Mouse (Mus musculus): ENCODE measurements at regions not wholly inside any gene's neighbourhood (a gene's known extent, or its start where the extent isn't known, plus 50 kb on each side); places are given as distances from the start of the nearest gene placed in this dataset.

DNA sequence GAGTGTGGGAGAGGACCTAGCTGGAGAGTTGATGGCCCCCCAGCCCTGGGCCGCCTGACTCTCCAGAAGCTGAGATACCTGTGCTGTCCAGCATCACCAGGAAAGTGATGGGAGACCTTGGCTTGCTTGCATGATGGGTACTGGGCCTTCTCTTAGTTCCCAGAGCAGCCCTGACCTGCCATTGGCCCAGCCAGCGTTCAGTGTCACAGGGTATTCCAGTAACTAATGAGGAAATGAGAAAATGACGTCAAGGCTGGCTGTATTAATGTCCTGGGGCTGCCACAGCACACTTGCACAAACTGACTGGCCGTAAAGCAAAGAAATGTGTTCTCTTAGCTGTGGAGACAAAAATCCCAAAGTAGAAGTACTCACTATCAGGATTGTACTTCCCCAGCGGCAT, 307.5 kb downstream of the Tbc1d1 start:
- DNase-seq = no peak

DNA sequence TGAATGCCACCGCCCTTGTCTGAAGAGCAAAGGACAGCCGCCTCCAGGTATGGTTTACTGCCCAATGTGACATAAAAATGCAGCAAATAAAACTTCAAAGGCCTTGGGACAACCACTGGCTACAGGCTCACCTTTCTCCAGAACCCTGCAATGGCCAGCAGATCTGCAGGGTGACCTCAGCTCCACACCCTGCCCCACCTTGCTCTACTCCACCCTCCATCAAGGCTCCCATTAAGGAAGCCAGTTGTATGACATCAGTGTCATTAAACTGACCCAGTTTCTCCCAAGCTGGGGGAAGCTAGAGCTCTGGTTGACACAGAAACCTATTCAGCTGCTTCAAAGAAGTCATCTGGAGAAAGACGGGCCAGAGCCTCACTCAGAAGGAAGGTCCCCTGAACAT, 310.2 kb downstream of the Tbc1d1 start:
- DNase-seq = no peak

DNA sequence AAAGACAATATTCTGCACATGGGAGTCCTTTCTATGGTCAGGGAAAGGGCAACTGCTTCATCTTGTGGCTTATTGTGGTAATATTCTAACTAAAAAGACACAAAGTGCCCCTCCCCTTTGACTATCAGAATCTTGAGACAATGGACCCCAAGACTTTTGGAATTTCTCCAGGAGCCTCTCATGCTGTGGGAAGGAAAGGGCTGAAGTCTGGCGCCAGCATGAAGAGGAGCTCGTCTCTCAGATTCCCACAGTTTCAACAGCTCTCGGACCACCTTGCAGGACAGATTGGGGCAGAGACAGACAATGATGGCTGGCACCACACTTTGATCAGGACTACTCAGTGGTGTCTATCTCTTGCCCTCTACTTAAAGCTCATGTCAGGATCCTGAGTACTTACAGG, 311.8 kb downstream of the Tbc1d1 start:
- DNase-seq = no peak

DNA sequence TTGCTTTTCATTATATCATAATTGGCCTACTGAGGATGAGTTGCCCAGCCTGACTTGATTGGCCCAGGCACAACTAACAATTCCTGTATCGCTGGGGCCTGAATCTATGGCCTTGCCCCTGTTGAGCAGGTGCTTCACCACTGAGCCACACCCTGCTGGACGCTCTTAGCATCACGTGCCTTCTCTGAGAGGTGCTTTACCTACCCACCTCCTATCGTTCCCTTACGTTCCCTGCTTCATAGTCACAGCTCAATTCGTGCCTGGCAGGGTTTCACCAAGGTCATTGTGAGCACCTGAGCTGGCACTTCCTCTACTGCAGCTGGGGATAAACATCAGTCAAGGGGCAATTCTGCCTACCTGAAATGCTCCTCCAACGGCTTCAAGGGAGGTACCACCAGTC, 312.2 kb downstream of the Tbc1d1 start:
- DNase-seq = no peak

DNA sequence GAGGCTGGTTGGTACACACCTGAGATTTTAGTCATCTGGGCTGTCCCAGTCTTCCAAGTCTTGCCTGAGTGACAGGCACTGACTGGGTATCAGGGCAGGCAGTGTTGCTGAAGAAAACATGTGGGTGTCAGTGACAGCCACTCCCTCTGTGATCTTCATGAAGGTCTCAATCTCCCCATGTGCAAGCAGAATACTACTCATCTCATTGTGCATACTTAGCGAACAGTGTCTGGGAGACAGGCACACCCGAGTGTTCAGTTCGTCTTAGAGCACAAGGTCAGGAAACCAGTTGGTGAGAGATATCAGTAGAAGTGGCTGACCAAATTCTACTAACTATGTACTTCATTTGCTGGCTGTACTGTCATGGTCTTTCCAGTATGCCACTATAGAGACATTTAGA, 315.9 kb downstream of the Tbc1d1 start:
- no peak for DNase-seq

DNA sequence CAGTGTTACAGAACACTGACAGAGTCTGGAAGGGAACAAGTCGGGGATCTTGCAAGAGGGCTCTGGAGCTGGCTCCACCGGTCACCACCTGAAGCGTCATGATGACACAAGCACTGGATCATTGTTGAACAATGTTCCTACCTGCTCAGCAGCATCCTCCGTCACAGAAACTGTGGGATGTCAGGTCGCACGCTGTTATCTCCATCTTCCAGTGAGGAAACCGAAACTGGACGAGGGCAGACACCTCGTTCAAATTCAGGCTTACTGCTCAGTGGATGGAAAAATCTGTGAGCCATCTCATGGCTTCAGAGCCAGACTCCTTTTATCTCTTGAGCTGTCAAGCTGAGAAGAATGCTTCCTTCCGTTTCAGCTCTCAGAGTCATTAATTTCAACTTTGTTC, 316.3 kb downstream of the Tbc1d1 start:
- no peak for DNase-seq

DNA sequence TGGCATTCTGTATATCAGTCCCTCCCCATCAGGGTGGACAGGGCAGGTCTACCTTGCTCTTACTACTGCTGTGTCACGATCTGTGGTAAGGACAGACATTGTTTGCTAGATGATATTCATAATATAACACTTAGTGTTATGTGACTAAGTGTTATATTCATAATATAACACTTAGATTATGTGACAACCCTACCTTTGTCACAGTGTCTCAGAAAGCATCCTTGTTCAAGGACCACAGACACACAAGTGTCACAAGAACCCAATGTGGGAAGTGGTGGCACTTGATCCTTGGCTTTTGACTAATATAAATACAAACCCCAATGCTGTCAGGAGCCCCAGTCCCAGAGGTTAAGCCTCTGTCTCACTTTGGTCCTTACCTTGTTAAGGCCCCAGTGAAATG, 318.8 kb downstream of the Tbc1d1 start:
- no peak for DNase-seq

DNA sequence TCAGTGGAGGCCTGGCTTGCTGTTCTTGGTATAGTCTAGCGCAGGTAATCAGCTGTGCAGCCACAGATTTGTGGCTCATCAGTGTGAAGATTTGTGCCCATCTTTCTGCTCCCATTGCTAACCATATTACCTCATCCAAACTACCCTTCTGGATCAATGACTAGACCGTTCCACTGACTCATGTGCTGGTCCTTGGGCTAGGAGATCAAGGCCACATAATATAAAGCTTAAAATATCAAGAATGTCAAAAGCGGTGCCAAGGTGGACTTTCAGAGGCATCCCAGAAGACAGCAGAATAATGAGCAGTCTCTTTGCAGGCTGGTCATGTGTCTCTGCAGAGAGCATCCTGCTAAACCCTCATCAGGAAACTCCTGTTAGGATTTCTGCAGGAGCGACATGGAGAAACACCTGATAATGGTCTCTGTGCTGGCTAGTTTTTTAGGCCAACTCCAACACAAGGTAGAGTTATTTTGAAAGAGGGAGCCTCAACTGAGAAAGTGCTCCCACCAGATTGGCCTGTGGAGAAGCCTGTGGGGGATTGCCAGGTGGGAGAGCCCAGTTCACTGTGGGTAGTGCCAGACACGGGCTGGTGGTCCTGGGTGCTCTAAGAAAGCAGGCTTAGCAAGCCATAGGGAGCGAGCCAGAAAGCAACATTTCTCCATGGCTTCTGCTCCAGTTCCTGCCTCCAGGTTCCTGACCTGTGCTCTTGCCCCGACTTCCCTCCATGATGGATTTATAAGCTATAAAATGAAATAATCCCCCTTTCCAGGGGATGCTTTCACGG, 319.8 kb downstream of the Tbc1d1 start:
- DNase-seq = no peak

DNA sequence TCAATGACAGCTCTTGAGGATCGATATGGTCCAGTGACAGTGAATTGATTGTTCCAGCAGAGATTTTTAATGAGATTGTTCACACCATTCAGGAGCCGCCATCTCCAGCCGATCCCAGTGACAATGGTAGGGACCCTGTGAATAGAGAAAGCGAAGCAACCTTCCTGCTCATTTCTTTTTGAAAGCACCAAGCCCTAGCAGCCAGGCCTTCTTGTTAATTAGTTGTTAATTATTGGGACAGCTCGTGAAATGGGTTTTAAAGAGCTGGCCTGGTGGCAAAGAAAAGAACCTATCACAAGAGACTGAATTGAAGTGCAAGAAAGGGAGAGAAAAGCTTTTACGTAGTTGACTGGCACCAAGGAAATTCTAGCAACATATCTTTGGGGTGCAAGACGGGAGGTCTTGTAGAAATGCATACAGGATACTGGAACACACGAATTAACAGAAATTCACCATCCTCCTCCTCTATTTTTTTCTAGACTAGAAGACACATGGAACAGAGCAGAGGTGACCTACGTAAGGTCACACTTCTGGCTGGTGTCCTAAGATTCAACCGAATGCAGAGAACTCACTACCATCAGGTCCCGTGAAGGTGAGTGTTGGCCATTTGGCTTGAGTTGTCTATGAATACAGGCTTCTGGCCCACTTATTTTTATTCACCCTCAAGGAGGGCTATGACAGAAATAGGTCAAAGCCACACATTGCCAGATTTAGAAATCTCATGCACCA, 320.7 kb downstream of the Tbc1d1 start:
- DNase-seq = no peak

DNA sequence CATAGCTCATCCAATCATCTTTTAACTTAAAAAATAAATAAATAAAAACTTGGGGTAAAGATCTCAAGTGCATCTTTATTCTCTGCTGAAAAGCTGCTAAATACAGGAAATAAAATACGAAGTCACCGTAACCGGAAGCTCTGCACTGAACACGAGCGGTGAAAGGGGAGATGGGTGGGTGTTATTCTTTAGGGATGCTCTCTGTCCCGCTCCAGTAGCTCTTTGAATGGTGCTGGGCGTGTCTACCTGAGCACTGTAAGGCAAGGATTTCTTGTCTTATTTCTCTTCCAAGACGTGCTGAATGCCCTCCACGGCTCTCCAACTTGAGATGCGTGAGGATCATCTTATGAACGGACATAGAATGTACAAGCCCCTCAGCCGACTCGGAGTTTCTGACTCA, 322.0 kb downstream of the Tbc1d1 start:
- DNase-seq = no peak

DNA sequence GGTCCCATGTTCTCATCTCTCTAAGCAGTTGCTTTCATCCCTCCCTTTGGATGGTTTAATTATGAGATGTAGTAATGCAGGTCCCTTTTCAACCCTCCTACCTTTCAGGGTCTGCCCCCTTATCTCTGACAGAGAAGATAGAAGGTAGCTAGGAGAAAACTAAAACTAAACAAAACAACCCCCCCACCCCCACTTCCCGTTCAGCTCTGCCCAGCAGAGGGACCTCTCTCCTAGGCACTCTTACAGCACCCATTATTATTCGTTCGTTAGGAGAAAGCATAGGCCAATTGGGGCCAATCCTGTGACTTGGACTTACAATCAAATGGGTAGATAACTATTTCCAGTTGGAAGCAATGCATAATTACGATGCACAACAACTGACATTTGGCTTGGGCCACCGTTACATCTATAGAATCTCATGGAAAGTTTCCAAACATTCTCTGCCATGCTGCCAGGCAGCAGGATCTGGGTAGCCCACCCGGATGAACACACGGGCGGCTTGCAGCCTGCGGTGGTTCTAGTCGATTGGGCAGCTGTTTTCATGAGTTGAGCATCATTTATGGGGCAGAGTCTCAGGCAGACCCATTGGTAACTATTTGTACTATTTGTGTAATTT, 322.6 kb downstream of the Tbc1d1 start:
- DNase-seq = no peak

DNA sequence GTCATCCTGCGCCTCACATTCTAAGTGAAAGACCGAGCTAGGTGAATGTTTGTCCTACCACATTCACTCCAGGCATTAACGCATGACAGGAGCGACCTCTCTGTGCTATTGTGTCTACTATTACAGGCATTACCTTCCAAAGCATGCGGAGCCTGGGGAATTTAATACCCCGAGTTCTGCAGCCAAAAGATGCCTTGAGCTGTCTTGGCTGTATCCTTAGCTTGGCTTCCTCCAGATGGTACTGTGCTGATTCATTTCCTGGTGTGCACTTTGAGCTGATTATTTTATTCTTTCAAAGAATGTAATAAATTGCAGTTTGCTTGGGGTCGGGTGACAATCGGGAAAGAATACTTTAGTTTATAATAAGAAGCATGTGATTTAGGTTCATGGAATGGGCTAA, 323.2 kb downstream of the Tbc1d1 start:
- DNase-seq = no peak

DNA sequence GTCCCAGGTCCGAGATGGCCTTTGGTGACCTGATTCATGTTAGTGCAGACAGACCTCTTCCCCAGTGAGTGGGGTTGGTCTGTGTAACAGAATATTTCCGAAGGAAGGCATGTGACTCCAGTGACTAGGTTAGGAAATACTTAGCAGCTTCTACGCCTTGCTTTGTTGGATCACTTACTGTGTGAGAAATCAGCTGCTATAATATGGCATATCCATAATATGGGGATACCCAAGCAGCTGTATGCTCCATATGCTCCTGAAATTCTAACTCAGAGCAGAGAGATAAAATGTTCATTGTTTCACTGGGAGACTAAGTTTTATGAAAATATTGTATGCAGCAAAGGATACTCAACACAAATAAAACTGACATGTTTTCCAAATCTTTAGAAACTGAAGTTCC, 318.1 kb upstream of the Klf3 start:
- DNase-seq = no peak

DNA sequence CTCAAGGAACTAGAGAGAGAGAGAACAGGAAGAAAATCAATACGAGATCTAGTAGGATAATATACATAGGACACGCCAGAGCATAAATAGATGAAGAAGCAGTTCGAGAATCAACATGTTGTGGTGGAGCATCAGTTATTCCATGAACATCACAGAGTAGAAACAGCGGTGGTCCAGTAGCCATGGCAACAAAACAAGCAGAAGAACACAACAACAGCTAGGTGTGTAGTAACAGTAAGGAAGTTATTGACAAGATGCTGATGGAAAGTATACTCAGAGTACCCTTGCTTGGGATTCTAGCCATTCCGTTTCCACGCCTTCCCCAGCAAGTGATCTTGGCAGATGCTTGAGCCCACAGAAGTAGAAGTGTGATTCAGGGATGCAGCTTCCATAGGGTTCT, 317.3 kb upstream of the Klf3 start:
- no peak for DNase-seq

DNA sequence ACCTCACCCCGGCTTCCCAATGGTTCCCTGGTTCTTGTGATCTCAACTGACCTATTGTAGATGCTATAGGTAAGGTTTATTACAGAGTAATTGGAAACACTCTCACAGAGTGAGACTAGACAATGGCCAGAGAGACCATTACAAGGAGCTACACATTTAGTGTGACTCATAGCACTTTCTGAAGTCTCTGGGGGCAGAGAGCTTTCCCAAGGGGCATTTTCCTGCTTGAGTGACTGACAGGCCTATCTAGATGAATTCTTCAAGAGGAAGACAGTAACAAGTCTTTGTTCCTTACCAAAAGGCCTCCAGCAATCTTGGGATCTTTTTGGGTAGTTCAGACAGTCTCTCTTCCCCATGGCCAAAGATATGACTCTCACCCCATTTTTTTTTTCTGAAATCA, 316.4 kb upstream of the Klf3 start:
- no peak for DNase-seq

DNA sequence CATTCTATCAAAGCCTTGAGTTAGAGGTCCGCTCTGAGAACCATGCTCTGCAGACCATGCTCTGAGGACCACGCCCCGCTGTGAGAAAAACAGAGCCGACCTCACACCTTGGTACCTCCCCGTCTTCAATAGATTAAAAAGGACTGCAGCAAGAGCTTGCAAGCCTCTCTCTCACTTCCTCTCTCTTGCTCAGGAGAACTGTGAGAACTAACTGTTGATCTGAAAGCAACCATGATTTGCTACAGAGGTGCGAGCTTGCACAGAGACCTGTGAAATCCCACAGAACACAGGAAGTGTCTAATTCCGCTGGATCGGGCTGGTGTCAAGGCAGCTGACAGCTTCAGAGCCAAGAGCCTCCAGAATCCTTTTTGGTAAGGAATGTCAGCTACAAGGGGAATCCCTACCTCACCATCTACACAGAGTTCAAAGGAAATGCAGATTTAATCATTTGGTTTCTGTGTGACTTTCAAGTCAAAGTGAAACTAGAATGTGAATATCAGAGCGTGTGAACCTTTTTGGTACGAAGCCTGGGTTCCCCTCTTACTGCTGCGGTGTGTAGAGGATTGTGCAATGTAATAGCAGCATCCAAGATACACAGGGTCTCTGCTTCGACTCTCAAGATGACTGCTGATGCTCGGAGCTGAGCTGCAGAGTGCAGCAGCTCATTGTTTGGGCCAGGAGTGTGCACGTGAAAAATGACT, 315.3 kb upstream of the Klf3 start:
- no peak for DNase-seq

DNA sequence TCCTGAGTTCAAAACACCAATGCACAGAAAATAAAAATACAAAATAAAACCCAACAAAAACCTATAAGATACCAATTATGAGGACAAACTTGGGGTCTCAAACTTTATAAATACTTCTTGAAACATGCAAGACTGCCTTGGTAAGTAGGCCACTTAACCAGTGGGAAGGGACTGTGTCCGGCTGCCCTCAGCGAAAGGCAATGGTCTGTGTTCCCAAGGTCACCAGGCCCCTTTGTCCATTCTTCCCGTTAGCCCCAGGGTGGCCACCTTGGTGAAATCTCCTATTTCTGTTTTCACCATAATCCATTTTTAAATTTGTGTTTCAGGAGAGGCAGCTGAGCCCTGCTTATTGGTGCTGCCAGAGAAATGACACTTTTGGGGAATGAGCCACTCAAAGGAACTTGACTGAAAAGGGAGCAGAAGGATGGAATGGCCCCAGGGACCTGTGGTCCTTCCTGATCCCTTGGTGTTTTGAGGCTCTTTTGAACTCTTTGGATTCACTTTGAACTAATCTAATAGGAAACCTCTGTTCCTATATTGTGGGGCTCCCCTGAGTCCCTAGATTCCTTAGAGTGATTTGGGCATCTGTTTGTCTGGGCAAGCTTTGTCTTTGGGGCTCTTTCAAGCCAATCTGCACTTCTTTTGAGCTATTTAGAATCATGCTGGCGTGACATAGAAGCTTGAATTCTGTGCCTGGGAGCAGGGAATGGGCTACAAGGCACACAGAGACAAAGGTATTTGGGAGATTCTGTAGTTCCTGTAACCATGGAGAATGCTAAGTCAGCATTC, 313.3 kb upstream of the Klf3 start:
- no peak for DNase-seq

DNA sequence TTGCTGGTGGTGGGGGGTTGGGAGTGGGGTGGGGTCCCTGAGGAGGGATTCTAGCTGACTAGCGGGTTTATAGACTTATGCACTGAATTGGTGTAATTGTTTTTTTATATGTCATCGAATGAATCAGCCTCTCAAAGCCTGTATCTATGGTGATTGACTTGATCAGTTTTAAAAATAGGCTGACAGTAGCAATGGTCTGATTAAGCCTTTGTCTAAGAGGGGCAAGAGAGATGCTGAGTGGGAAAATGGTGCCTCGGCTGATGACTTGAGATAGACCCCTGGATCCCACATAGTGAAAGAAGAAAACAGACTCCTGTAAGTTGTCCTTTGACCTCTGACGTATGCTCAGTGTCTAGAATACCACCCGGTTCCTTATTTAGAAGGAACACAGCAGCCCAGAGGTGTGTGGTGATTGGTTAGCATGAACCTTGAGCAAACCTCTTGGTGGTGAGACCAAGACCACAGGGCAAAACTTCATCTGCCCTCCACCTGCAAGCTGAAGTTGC, 312.7 kb upstream of the Klf3 start:
- no peak for DNase-seq

DNA sequence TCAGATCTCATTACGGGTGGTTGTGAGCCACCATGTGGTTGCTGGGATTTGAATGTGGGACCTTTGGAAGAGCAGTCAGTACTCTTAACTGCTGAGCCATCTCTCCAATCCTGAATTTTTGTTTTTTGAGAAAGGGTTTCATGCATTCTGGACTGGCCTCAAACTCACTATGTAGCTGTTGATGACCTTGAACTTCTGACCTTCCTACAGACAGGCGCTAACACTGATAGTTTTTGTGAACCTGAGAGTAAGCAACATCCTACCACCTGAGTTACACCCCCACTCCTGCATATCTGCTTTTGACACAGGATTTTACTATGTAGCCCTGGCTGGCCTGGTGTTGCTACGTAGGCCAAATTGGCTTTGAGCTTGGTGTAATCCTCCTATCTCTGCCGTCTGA, 308.8 kb upstream of the Klf3 start:
- DNase-seq = no peak

DNA sequence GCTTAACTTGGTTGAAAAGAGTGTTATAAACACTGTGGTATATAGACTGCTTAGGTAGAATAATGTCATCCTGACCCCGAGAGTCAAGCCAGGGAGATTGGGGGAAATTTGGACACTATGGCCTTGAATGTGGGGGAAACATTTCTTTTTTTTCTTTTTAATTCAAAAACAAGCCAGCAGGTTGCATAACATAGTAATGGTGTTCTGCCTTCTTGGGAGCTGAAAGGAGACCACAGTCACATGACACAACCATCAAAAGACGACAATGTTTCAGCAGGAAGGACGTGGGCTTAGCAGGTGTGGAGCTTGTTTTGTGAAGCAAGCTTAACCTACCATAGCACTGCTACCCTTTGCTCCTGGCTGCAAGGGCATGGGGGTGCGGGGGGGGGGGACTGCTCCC, 306.3 kb upstream of the Klf3 start:
- no peak for DNase-seq

DNA sequence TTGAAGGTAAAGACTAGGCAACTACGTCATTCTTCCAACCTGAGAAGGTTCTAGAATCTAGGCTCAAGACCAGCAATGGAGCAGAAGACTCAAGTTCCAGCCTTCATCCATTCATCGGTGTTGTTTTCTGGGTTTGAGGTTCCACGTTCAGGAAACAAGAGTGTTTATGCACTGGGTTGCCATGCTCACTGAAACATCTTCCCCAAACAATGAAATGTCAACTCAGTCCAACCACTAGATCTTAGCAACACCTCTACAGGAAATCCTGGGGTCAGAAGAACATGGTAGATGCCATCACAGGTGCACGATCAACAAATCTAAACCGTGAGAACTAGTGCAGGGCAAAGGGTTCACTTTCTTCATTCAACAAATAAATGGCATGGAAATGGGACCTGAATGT, 304.8 kb upstream of the Klf3 start:
- DNase-seq = no peak

DNA sequence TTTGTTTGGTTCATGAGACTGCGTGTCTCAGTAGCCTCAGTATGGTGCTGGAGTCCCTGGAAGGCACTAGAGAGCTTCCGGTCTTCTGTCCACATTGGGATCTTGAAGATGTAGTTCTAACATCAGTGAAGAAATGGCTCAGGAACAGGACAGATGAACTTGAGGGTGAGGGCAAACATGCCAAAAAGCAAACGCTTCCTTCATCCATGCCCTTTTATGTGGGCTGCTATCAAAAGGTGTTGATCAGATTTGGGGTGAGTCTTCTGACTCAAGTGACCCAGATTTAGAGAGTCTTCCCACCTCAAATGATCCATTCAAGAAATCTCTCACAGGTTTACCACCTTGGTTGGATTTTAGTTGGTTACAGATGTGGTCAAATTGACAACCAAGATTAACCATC, 304.1 kb upstream of the Klf3 start:
- no peak for DNase-seq
